Mouse (Mus musculus): ENCODE measurements around the gene Pcsk2. TPM values are rescaled to one million over a fixed set of nuclear protein-coding genes. Genes with fewer than 3 reads are reported as not detected.

The Pcsk2 gene
- polyA plus RNA-seq, 1 experiment from 2014 or later = 0.07 TPM

GRCm38 (mm10) chr2:143853447-143853846, 307.5 kb downstream of the Pcsk2 start:
- peak overlapping the region; percentile 73 for H3K27ac ChIP-seq (ENCODE audit: low read length)

GRCm38 (mm10) chr2:143859166-143859565, 313.2 kb downstream of the Pcsk2 start:
- TF ChIP-seq CTCF (IDR thresholded peaks at IDR 0.05) = no peak
- no peak for TF ChIP-seq EP300 (IDR thresholded peaks at IDR 0.05)
- Histone ChIP-seq H3K4me2 (replicated peaks; ENCODE audit: low read depth, low read length) (no peak overlapping the region), H3K9me3 (ENCODE audit: low read length) (no peaks in the 10 kb centered on the region), H3K27me3 (replicated peaks; ENCODE audit: insufficient read depth, low read length) (no peaks in the 10 kb centered on the region), H3K36me3 (ENCODE audit: insufficient read depth, low read length) (no peaks in the 10 kb centered on the region), H3K9ac (replicated peaks; ENCODE audit: low read depth) (no peak overlapping the region), H3K4me1 (ENCODE audit: insufficient read depth, low read depth, low read length) (0 out of 2 replicates have a peak, but pooled peaks cover 4% of the 10 kb centered on the region), H3K4me3 (ENCODE audit: low read depth, low read length) (no peak overlapping the region), H3K27ac (ENCODE audit: low read length) (no peak overlapping the region)
- ATAC-seq (no peak), DNase-seq (ENCODE audit: low spot score) (no peak)
- WGBS = 81% methylated on average over 2 of the region's 2 CpGs

More at GRCm38 (mm10) chr2:143853447-143853846, 307.5 kb downstream of the Pcsk2 start:
- Histone ChIP-seq H3K4me1 (ENCODE audit: insufficient read depth, low read depth, low read length) (peaks cover 18% of the 10 kb centered on the region), H3K36me3 (ENCODE audit: insufficient read depth, low read length) (no peaks in the 10 kb centered on the region), H3K9me3 (ENCODE audit: low read length) (no peaks in the 10 kb centered on the region), H3K4me3 (ENCODE audit: low read depth, low read length) (no peak overlapping the region), H3K9ac (replicated peaks; ENCODE audit: low read depth) (no peak overlapping the region), H3K27me3 (replicated peaks; ENCODE audit: insufficient read depth, low read length) (no peaks in the 10 kb centered on the region), H3K4me2 (replicated peaks; ENCODE audit: low read depth, low read length) (no peak overlapping the region)
- DNase-seq (ENCODE audit: low spot score) (peak; percentile 75), ATAC-seq (peak; percentile 83)
- TF ChIP-seq EP300 (IDR thresholded peaks at IDR 0.05) (peak; percentile 61), CTCF (IDR thresholded peaks at IDR 0.05) (no peak)
- WGBS = 47% methylated on average over 4 of the region's 4 CpGs

GRCm38 (mm10) chr2:143862484-143863231, 316.7 kb downstream of the Pcsk2 start, which contains the start of gene Bfsp1:
Bfsp1 (minus strand) TSS chr2:143863173.
- peak within 1 kb of the TSS; percentile 41 for H3K4me3 ChIP-seq (ENCODE audit: low read depth, low read length)
- ATAC-seq (peak; percentile 88), DNase-seq (ENCODE audit: low spot score) (peak; percentile 81)
- H3K9ac ChIP-seq (replicated peaks; ENCODE audit: low read depth) = peak within 1 kb of the TSS; percentile 52
- no peaks in the 10 kb centered on the region for H3K9me3 ChIP-seq (ENCODE audit: low read length)
- peak within 1 kb of the TSS; percentile 55 for H3K27ac ChIP-seq (ENCODE audit: low read length)
- H3K36me3 ChIP-seq (ENCODE audit: insufficient read depth, low read length) = no peaks in the 10 kb centered on the region
- 0 out of 2 replicates have a peak, but pooled peaks cover 4% of the 10 kb centered on the region for H3K4me1 ChIP-seq (ENCODE audit: insufficient read depth, low read depth, low read length)
- no peaks in the 10 kb centered on the region for H3K27me3 ChIP-seq (replicated peaks; ENCODE audit: insufficient read depth, low read length)
- 4% methylated on average over 58 of the region's 86 CpGs for WGBS
- TF ChIP-seq CTCF (IDR thresholded peaks at IDR 0.05) (no peak), EP300 (IDR thresholded peaks at IDR 0.05) (no peak)
- H3K4me2 ChIP-seq (replicated peaks; ENCODE audit: low read depth, low read length) = peak within 1 kb of the TSS; percentile 75

GRCm38 (mm10) chr2:143864600-143864999, 318.6 kb downstream of the Pcsk2 start:
- Histone ChIP-seq H3K9me3 (ENCODE audit: low read length) (no peaks in the 10 kb centered on the region), H3K27ac (ENCODE audit: low read length) (no peak overlapping the region), H3K4me1 (ENCODE audit: insufficient read depth, low read depth, low read length) (0 out of 2 replicates have a peak, but pooled peaks cover 4% of the 10 kb centered on the region), H3K4me2 (replicated peaks; ENCODE audit: low read depth, low read length) (no peak overlapping the region), H3K36me3 (ENCODE audit: insufficient read depth, low read length) (no peaks in the 10 kb centered on the region), H3K27me3 (replicated peaks; ENCODE audit: insufficient read depth, low read length) (no peaks in the 10 kb centered on the region), H3K4me3 (ENCODE audit: low read depth, low read length) (no peak overlapping the region), H3K9ac (replicated peaks; ENCODE audit: low read depth) (no peak overlapping the region)
- TF ChIP-seq EP300 (IDR thresholded peaks at IDR 0.05) = no peak
- 43% methylated on average over 8 of the region's 8 CpGs for WGBS
- ATAC-seq (no peak), DNase-seq (ENCODE audit: low spot score) (peak; percentile 24)

Data from lung, postnatal 0 days (tissue).